Mouse (Mus musculus): ENCODE measurements around the gene Raver1.

- no peak for TF ChIP-seq CTCF (IDR thresholded peaks at IDR 0.05; ENCODE audit: borderline replicate concordance, insufficient read depth, low read depth, low read length)
- no peak for TF ChIP-seq POLR2A (IDR thresholded peaks at IDR 0.05; ENCODE audit: borderline replicate concordance, insufficient read depth, low read length)
Observed at GRCm38 (mm10) chr9:21036161-21036560, 55.6 kb downstream of the Raver1 start.

All from cerebellum, adult 2 months (tissue).